Mouse (Mus musculus) neural tube, embryonic 12.5 days (tissue): ENCODE results near the gene Ctf1. TPM values are rescaled to one million over a fixed set of nuclear protein-coding genes. Genes with fewer than 3 reads are reported as not detected.

Experiments
- ATAC-seq: fragments of 200-750 bp; cut with Nextera tagmentation; 2 replicates; pipeline ENCODE4 v1.8.0; 2017; ENCODE audit warnings: low read depth, mild to moderate bottlenecking, moderate TSS enrichment, moderate library complexity; ENCODE audit not compliant: low FRiP score
- H3K27ac ChIP-seq: fragments of 300-500 bp; sonication (generic); 2 replicates; pipeline ENCODE4 v1.5.1; 2016
- H3K27me3 ChIP-seq: fragments of 300-500 bp; sonication (generic); replicated peaks from 2 replicates; pipeline ENCODE4 v1.6.1; 2016; ENCODE audit warnings: mild to moderate bottlenecking
- H3K36me3 ChIP-seq: fragments of 300-500 bp; sonication (generic); 2 replicates; pipeline ENCODE4 v1.6.1; 2016; ENCODE audit warnings: mild to moderate bottlenecking
- H3K4me1 ChIP-seq: fragments of 300-500 bp; sonication (generic); 2 replicates; pipeline ENCODE4 v1.6.1; 2016
- H3K4me2 ChIP-seq: fragments of 300-500 bp; sonication (generic); replicated peaks from 2 replicates; pipeline ENCODE4 v1.6.1; 2016; ENCODE audit warnings: mild to moderate bottlenecking
- H3K4me3 ChIP-seq: fragments of 300-500 bp; sonication (generic); 2 replicates; pipeline ENCODE4 v1.5.1; 2016
- H3K9ac ChIP-seq: fragments of 300-500 bp; sonication (generic); 2 replicates; pipeline ENCODE4 v1.6.1; 2016; ENCODE audit warnings: mild to moderate bottlenecking
- H3K9me3 ChIP-seq: fragments of 300-500 bp; sonication (generic); 2 replicates; pipeline ENCODE4 v1.6.1; 2016; ENCODE audit warnings: mild to moderate bottlenecking
- WGBS: fragments of 180-500 bp; shearing (Covaris S2); methylation state at CpG from one replicate; pipeline ENCODE4 v1.1.7; 2016; 5-methylcytosine and 5-hydroxymethylcytosine counted together
- polyA plus RNA-seq: library from polyadenylated mRNA; unstranded; fragments of >200 nt; fragmentation: Nextera tagmentation; extraction: Ambion mirVana; gene quantifications from 2 replicates; pipeline ENCODE4 v1.2.1, GENCODE M21; 2016

Gene Ctf1
- 5.8 TPM in 2 replicates for polyA plus RNA-seq

DNA sequence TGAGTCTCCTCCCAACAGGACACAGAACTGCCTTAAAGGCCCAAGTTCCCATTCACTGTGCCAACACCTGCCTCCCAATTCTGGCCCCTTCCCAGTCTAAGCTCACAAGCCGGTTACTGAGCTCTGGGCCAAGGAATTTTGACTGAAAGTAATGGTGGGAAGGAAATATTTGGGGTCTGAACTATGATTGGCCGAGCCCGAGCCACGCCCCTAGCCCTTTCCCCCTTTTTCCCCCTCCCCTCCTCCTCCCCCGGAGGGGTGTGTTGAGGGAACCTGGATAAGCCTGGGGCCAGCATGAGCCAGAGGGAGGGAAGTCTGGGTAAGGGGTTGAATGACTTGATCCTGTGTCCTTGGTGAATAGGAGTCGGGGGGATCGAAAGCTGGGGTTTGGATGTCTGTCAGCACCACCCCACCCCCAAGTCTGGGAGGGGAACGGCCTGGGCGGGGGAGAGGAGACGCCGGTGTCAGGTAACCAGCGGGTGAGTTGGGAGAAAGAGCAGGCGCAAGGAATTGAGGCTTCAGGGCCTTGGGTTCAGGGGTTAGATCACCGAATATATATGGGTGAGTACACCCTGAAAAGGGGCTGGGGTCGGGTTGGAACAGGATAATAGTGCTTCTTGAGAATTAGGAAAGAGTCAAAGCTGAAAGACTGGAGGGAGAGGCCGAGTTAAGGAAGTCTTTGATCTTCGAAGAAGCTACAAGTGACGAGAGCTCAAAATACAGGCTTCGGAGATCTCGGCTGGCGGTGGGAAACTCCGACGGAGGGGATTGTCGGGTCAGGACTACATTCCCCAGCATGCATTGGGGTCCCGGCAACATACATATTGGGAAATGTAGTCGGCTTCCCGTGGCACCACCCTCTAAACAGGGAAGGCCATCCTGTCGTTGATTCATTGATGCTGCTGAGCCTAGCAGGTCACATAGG, at the start of gene Ctf1:
TSS of gene Ctf1 (plus strand) at position 276 of the 925 bp plus-strand sequence.
- H3K9ac ChIP-seq: peak within 1 kb of the TSS; percentile 26; the same call in 1 of the 2 replicates
- no peak within 1 kb of the TSS; the same call in 1 of the 2 replicates for H3K27ac ChIP-seq
- H3K4me3 ChIP-seq: peak within 1 kb of the TSS; percentile 27
- peaks cover 24% of the 10 kb centered on the region for H3K4me1 ChIP-seq
- WGBS: 1% methylated on average over 28 of the region's 28 CpGs
- no peaks in the 10 kb centered on the region for H3K9me3 ChIP-seq
- ATAC-seq: peak; percentile 31
- H3K4me2 ChIP-seq: peak within 1 kb of the TSS; percentile 65
- 0 out of 2 replicates have a peak, but pooled peaks cover 10% of the 10 kb centered on the region for H3K27me3 ChIP-seq
- no peaks in the 10 kb centered on the region for H3K36me3 ChIP-seq

DNA sequence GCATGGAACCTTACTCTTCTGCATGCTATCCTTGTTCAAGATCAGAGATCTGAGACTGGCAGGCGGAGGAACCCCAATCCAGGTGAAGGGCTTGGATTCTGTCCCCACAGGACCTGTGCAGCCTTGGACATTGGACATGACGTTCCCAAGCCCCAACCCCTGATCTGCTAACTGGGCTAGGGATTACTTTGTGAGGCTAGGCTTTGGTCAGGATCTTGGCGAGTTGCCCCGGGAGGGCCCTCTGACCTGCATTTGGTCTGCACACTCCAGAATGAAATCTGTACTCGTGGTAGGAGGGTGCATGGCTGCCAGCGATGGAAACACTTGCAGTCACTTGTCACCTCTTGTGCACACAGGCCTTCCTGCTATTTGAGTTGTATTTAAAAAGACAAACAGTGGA, 49.6 kb upstream of the Ctf1 start:
- 91% methylated on average over 6 of the region's 6 CpGs for WGBS
- ATAC-seq: no peak

DNA sequence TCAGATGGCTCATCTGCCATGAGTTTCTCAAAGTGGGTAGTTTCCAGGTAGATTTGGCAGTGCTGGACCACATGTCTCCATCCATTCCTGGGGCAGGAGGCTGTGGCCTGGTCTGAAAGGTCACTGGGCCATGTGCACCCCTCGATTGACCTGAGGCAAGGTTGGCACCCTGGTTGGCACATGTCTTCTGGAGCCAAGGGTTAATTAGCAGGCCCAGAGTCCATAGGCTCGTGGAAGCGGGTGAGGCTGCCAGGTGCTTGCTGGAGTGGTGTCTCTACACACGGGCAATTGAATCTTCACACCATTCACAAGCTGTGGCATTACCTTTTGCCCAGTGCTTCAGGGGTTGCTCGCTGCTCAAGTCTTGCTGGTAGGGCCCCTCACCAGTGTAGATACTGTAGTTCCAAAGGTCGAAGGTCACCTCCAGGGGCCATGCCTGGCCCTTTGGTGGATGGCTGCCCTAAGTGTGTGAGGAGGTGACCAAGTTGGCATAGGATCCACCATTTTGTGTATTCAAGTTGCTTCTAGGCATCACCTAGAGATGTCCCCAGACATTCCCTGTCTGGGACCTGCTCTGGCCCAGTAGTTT, 46.4 kb upstream of the Ctf1 start:
- H3K4me3 ChIP-seq: no peak overlapping the region
- H3K27ac ChIP-seq: no peak overlapping the region
- H3K27me3 ChIP-seq: no peaks in the 10 kb centered on the region
- no peaks in the 10 kb centered on the region for H3K9me3 ChIP-seq
- H3K4me1 ChIP-seq: no peaks in the 10 kb centered on the region
- no peak overlapping the region for H3K9ac ChIP-seq
- peaks cover 20% of the 10 kb centered on the region for H3K36me3 ChIP-seq
- no peak for ATAC-seq
- WGBS: 92% methylated on average over 6 of the region's 6 CpGs
- H3K4me2 ChIP-seq: no peak overlapping the region

More for the DNA sequence above, 49.6 kb upstream of the Ctf1 start:
- H3K4me2 ChIP-seq: no peak overlapping the region
- H3K27ac ChIP-seq: no peak overlapping the region
- H3K9ac ChIP-seq: no peak overlapping the region
- peaks cover 20% of the 10 kb centered on the region for H3K36me3 ChIP-seq
- H3K4me3 ChIP-seq: no peak overlapping the region
- H3K9me3 ChIP-seq: no peaks in the 10 kb centered on the region
- no peaks in the 10 kb centered on the region for H3K4me1 ChIP-seq
- no peaks in the 10 kb centered on the region for H3K27me3 ChIP-seq

DNA sequence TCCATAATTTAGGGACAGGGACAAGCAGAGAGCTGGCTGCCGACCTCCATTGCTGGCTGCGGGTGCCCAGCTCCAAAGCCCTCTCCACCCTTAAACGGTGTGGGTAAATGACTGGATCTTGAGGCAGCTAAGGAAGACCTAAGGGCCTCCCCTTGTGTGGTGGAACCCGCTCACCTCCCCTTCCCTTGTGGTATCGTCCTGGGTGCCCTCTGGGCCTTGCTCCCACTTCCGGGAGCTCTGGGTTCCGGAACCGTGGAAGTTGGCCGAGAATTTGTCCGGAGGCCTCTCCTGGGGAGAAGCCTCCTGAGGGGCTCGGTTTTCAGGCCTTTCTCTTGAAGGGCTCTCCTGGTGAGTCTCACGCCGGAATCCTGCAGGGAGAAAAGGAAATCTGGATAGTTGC, 45.9 kb upstream of the Ctf1 start:
- Histone ChIP-seq H3K9me3 (no peaks in the 10 kb centered on the region), H3K4me2 (no peak overlapping the region), H3K4me1 (no peaks in the 10 kb centered on the region), H3K27ac (no peak overlapping the region), H3K4me3 (no peak overlapping the region), H3K9ac (no peak overlapping the region), H3K27me3 (no peaks in the 10 kb centered on the region), H3K36me3 (peaks cover 20% of the 10 kb centered on the region)
- ATAC-seq: no peak
- WGBS: 91% methylated on average over 13 of the region's 13 CpGs

DNA sequence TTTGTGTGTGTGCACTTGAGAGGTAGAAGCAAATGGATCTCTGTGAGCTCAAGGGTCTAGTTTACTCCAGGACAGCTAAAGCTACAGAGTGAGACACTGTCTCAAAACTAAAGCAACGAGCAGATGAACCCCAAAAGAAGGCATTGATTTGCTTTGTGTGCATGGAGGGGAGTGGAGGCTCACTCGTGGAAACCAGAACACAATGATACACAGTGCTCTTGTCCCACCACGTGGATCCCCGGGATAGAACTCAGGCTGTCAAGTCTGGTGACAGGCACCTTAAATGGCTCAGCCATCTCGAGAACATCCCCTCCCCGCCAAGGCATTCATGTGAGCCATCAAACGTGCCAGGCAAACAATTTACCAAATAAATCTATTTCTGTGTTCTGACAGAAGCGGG, 45.4 kb upstream of the Ctf1 start:
- ATAC-seq: no peak
- peaks cover 20% of the 10 kb centered on the region for H3K36me3 ChIP-seq
- H3K9ac ChIP-seq: no peak overlapping the region

DNA sequence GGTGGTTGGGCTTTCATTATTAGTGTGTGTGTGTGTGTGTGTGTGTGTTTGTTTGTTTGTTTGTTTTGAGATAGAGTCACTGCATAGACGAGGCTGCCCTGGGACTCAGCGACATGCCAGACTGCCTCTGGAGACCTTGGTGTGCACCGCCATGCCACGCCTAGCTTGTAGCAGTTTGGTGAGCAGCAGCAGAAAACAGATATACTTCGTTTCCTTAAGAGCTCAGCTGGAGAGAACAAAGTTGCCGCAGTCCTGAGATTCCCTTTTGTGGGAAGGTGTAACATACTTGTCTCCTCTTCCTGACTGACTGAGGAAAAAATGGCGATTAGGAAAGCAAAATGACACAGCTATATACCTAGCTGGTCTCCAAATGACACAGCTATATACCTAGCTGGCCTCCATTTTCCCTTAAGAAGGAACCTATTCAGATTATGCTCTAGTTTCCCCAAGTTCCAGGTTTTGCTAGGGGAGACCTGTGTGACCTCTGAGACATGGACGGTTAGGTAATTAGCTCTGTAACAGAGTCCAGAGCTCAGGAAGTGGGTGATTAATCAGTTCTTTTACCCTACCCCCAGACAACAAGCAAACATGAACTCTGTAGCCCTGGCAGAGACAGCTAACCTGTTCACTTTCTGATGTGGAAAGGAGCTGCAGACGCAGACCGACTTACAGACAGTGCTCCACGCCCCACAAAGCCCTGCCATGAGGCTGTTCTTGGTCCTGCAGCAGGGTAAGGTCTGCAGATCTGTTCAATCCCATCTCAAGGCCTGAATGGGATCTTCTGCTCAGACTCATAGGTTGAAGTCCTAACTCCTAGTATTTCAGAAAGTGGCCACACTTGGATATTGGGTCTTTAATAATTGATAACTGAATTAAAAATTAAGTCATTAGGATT, 40.4 kb upstream of the Ctf1 start:
- 87% methylated on average over 11 of the region's 11 CpGs for WGBS
- H3K27me3 ChIP-seq: no peaks in the 10 kb centered on the region

More for the DNA sequence above, 45.4 kb upstream of the Ctf1 start:
- WGBS: 87% methylated on average over 8 of the region's 8 CpGs
- H3K4me3 ChIP-seq: no peak overlapping the region
- no peak overlapping the region for H3K27ac ChIP-seq
- no peaks in the 10 kb centered on the region for H3K9me3 ChIP-seq
- no peaks in the 10 kb centered on the region for H3K4me1 ChIP-seq
- H3K27me3 ChIP-seq: no peaks in the 10 kb centered on the region
- H3K4me2 ChIP-seq: no peak overlapping the region

DNA sequence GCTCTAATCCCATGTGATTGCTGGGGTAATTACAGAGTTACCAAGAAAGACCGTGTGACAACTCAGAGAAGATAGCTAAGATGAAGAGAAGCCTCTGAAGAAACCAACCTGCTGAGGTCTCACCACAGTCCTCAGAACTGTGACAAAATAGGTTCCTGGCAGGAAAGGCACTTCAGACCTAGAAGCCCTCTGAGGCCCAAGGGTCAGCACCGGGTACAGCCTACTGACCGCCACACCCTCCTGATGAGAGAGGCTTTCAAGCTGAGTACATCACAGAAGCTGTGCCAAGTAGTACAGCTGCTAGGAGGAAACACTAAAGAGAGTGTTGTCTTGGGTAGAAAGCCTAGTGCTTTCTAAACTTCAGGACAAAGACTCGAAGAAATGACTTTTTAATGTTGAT, 39.8 kb upstream of the Ctf1 start:
- ATAC-seq: no peak
- WGBS: 75% methylated on average over 4 of the region's 4 CpGs
- Histone ChIP-seq H3K9me3 (no peaks in the 10 kb centered on the region), H3K27me3 (no peaks in the 10 kb centered on the region), H3K27ac (no peak overlapping the region), H3K4me1 (no peaks in the 10 kb centered on the region), H3K4me2 (no peak overlapping the region), H3K36me3 (no peaks in the 10 kb centered on the region), H3K4me3 (no peak overlapping the region), H3K9ac (no peak overlapping the region)

More for the DNA sequence above, 40.4 kb upstream of the Ctf1 start:
- Histone ChIP-seq H3K4me1 (no peaks in the 10 kb centered on the region), H3K9ac (no peak overlapping the region), H3K36me3 (no peaks in the 10 kb centered on the region; the same call in 1 of the 2 replicates), H3K4me3 (no peak overlapping the region), H3K4me2 (no peak overlapping the region), H3K9me3 (no peaks in the 10 kb centered on the region), H3K27ac (no peak overlapping the region)
- no peak for ATAC-seq

DNA sequence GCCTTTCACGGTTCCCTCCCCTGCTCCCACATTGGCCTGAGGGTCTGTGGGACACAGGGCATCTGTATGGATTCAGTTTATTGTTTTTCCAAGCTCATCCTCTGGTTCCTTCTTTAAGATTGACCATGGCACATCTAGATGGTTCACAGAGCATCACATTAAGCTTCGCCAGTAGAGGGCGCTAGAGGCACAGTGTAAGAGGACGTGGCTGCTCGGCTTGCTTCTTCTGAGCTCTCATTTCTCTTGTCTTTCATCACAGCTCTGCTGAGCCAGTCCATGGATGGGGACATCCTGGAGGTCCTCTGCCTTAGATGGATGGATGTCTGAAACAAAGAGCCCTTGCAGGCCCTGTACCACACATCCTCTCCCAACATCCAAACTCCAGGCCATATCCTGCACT, 37.6 kb upstream of the Ctf1 start:
- H3K9me3 ChIP-seq: no peaks in the 10 kb centered on the region
- no peak overlapping the region for H3K4me2 ChIP-seq
- no peaks in the 10 kb centered on the region for H3K36me3 ChIP-seq
- ATAC-seq: 0 out of 2 replicates have a peak, but pooled peaks have one; percentile 29
- no peak overlapping the region for H3K27ac ChIP-seq
- H3K4me1 ChIP-seq: no peaks in the 10 kb centered on the region
- WGBS: 1% methylated on average over 5 of the region's 5 CpGs
- H3K4me3 ChIP-seq: no peak overlapping the region
- H3K9ac ChIP-seq: no peak overlapping the region; the same call in 1 of the 2 replicates
- H3K27me3 ChIP-seq: no peaks in the 10 kb centered on the region

DNA sequence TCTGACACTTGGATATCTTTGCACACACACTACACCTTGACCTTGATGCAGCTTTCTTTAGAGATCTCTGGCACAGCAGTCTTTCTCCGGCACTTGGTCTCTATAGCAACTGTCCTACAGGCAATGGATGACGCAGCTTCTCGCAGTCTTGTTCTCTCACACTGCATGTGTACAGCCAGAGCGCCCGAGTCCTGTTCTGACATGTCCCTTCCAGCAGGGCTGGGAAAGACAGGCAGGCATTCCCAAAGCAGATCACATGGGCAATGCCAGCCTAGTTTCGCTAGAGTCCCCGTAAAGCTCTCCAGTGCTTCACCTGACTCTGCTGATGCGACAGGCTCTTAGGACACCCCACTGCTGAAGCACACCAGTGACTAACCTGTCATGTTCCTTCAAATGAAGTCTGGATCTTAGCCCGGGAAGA, 37.1 kb upstream of the Ctf1 start:
- WGBS: 86% methylated on average over 9 of the region's 9 CpGs
- H3K4me1 ChIP-seq: no peaks in the 10 kb centered on the region
- no peak overlapping the region for H3K4me3 ChIP-seq
- no peak overlapping the region for H3K27ac ChIP-seq
- 0 out of 2 replicates have a peak, but pooled peaks have one; percentile 33 for ATAC-seq
- H3K27me3 ChIP-seq: no peaks in the 10 kb centered on the region
- no peak overlapping the region; the same call in 1 of the 2 replicates for H3K9ac ChIP-seq
- no peaks in the 10 kb centered on the region for H3K9me3 ChIP-seq
- H3K36me3 ChIP-seq: no peaks in the 10 kb centered on the region
- H3K4me2 ChIP-seq: no peak overlapping the region

DNA sequence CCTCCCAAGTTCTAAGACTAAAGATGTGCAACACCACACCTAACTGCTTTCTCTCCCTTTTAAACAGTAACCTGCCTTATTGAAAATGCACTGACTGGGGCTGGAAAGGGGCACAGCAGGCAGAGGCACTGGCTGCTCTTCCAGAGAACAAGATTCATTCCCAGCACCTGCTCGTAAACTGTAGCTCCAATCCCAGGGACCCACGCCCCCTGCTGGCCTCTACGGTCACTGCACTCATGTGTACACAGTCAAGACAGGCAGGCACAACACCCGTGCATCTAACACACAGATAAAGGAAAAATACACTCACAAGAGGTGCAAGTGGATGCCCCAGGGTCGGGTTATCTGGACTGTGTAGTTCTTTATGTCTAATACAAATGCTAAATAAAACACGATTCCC, 35.5 kb upstream of the Ctf1 start:
- H3K9ac ChIP-seq: no peak overlapping the region
- no peaks in the 10 kb centered on the region for H3K36me3 ChIP-seq
- H3K27ac ChIP-seq: no peak overlapping the region
- H3K4me2 ChIP-seq: no peak overlapping the region
- 71% methylated on average over 6 of the region's 6 CpGs for WGBS
- H3K4me1 ChIP-seq: no peaks in the 10 kb centered on the region
- H3K27me3 ChIP-seq: no peaks in the 10 kb centered on the region
- H3K4me3 ChIP-seq: no peak overlapping the region
- H3K9me3 ChIP-seq: no peaks in the 10 kb centered on the region
- ATAC-seq: no peak

DNA sequence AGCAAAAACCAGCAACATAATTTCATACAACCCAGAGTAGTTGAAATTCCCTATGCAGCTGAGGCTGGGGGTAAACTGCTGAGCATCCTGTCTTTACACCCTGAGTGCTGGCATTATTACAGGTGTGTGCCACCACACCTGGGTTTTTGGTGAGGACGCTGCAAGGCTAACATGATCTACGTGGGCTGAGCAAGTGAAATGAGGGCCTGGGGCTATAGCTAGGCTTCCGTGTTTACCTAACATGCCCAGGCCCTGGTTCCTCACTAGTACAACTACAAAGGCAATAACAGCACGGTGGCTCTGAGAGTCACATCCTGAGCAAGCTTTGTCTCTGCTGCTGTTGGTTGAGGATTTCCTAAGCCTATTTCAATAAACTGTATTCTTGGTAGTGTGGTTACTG, 34.9 kb upstream of the Ctf1 start:
- Histone ChIP-seq H3K9me3 (no peaks in the 10 kb centered on the region), H3K4me1 (no peaks in the 10 kb centered on the region), H3K27ac (no peak overlapping the region), H3K36me3 (no peaks in the 10 kb centered on the region), H3K9ac (no peak overlapping the region), H3K27me3 (no peaks in the 10 kb centered on the region), H3K4me3 (no peak overlapping the region), H3K4me2 (no peak overlapping the region)
- ATAC-seq: no peak
- 92% methylated on average over 4 of the region's 4 CpGs for WGBS

DNA sequence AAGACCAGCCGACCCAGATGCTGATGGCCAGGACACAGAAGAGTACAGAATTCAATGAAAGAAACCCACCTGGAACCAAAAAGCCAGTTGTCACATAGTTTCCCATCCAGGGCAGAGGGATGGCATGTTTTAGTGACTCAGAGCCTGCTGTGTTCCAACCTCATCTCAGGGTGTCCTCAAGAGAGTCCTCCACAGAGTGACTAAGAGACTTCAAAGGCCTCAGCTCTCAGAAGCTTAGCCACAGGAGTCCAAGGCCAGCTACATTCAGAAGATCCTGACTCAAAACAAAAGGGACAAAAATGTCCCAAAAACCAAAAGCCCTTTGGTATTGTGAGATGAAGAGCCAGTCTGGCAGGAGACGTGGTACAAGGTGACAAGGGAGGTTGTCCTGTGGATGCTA, 33.7 kb upstream of the Ctf1 start:
- Histone ChIP-seq H3K27me3 (no peaks in the 10 kb centered on the region), H3K4me3 (no peak overlapping the region), H3K27ac (no peak overlapping the region), H3K9ac (no peak overlapping the region), H3K4me2 (no peak overlapping the region), H3K9me3 (no peaks in the 10 kb centered on the region), H3K36me3 (no peaks in the 10 kb centered on the region), H3K4me1 (no peaks in the 10 kb centered on the region)
- no peak for ATAC-seq
- WGBS: 64% methylated on average over 2 of the region's 2 CpGs
